Mouse (Mus musculus) erythroblast, embryonic 14.5 days (primary cell): ENCODE measurements around the gene Odf4. TPM values are rescaled to one million over a fixed set of nuclear protein-coding genes. Genes with fewer than 3 reads are reported as not detected.

Experiments used
- H3K27me3 ChIP-seq: 2 replicates; pipeline ENCODE4 v1.6.1; 2012; ENCODE audit warnings: inconsistent platforms; ENCODE audit not compliant: control insufficient read depth
- H3K36me3 ChIP-seq: 2 replicates; pipeline ENCODE4 v1.6.1; 2012; ENCODE audit warnings: mild to moderate bottlenecking, inconsistent platforms; ENCODE audit not compliant: control insufficient read depth
- H3K4me1 ChIP-seq: 2 replicates; pipeline ENCODE4 v1.6.1; 2012; ENCODE audit warnings: inconsistent platforms; ENCODE audit not compliant: control insufficient read depth
- H3K4me3 ChIP-seq: replicated peaks from 2 replicates; pipeline ENCODE3; 2012; ENCODE audit warnings: moderate library complexity, mild to moderate bottlenecking, inconsistent platforms
- H3K9me3 ChIP-seq: 2 replicates; pipeline ENCODE4 v1.6.1; 2012; ENCODE audit warnings: low read length, inconsistent platforms, mixed read lengths; ENCODE audit not compliant: control insufficient read depth
- GATA1 ChIP-seq: IDR thresholded peaks from 2 replicates; pipeline ENCODE4 v1.6.1; 2012; ENCODE audit warnings: low read length, inconsistent platforms, mixed read lengths
- TAL1 ChIP-seq: IDR thresholded peaks from 3 replicates; pipeline ENCODE4 v1.6.1; 2012; ENCODE audit warnings: low read length, inconsistent platforms, mixed read lengths
- polyA plus RNA-seq: library from polyadenylated mRNA; stranded (reverse); fragments of >175 nt; gene quantifications from 2 replicates; pipeline ENCODE4 v1.2.3, GENCODE M21; 2012

Gene Odf4
- polyA plus RNA-seq, 1 experiment = not detected

GRCm38 (mm10) chr11:68905665-68906460 is 21.0 kb downstream of the Odf4 start:
- Histone ChIP-seq H3K36me3 (peaks cover 52% of the 10 kb centered on the region), H3K4me1 (peaks cover 20% of the 10 kb centered on the region), H3K27me3 (no peaks in the 10 kb centered on the region; the same call in 1 of the 2 replicates), H3K4me3 (no peak overlapping the region), H3K9me3 (no peaks in the 10 kb centered on the region)
- TF ChIP-seq GATA1 = no peak
- TF ChIP-seq TAL1 = no peak

- H3K4me3 ChIP-seq = no peak overlapping the region
- no peaks in the 10 kb centered on the region for H3K9me3 ChIP-seq
- TF ChIP-seq TAL1 (no peak), GATA1 (no peak)
- H3K27me3 ChIP-seq = no peaks in the 10 kb centered on the region; the same call in none of the 2 replicates
- peaks cover 52% of the 10 kb centered on the region for H3K36me3 ChIP-seq
- H3K4me1 ChIP-seq = peaks cover 23% of the 10 kb centered on the region
These were observed 21.7 kb downstream of the Odf4 start for GRCm38 (mm10) chr11:68905138-68905531.

GRCm38 (mm10) chr11:68904375-68905137 is 22.3 kb downstream of the Odf4 start:
- Histone ChIP-seq H3K36me3 (peaks cover 52% of the 10 kb centered on the region), H3K4me3 (no peak overlapping the region), H3K27me3 (peaks cover 3% of the 10 kb centered on the region), H3K9me3 (no peaks in the 10 kb centered on the region), H3K4me1 (peaks cover 29% of the 10 kb centered on the region)
- no peak for TF ChIP-seq GATA1
- no peak for TF ChIP-seq TAL1

- Histone ChIP-seq H3K4me1 (peaks cover 36% of the 10 kb centered on the region), H3K4me3 (no peak overlapping the region), H3K9me3 (no peaks in the 10 kb centered on the region), H3K27me3 (peaks cover 3% of the 10 kb centered on the region), H3K36me3 (peaks cover 52% of the 10 kb centered on the region)
- TF ChIP-seq GATA1 = no peak
These were observed 23.1 kb downstream of the Odf4 start for GRCm38 (mm10) chr11:68903775-68904174.

- TF ChIP-seq GATA1 (no peak), TAL1 (no peak)
- Histone ChIP-seq H3K4me3 (peak overlapping the region; percentile 76), H3K9me3 (no peaks in the 10 kb centered on the region), H3K4me1 (peaks cover 45% of the 10 kb centered on the region), H3K36me3 (peaks cover 52% of the 10 kb centered on the region), H3K27me3 (peaks cover 3% of the 10 kb centered on the region)
These were observed 24.1 kb downstream of the Odf4 start for GRCm38 (mm10) chr11:68902823-68903222.

GRCm38 (mm10) chr11:68902367-68902766 is 24.5 kb downstream of the Odf4 start:
- H3K27me3 ChIP-seq = peaks cover 3% of the 10 kb centered on the region
- H3K4me3 ChIP-seq = peak overlapping the region; percentile 76
- H3K9me3 ChIP-seq = no peaks in the 10 kb centered on the region
- H3K4me1 ChIP-seq = peaks cover 46% of the 10 kb centered on the region
- H3K36me3 ChIP-seq = peaks cover 50% of the 10 kb centered on the region
- TF ChIP-seq TAL1 (no peak), GATA1 (no peak)

- H3K9me3 ChIP-seq = no peaks in the 10 kb centered on the region
- H3K4me1 ChIP-seq = peaks cover 47% of the 10 kb centered on the region
- H3K27me3 ChIP-seq = peaks cover 3% of the 10 kb centered on the region
- H3K4me3 ChIP-seq = peak overlapping the region; percentile 76
- TF ChIP-seq TAL1 (no peak), GATA1 (no peak)
- peaks cover 46% of the 10 kb centered on the region for H3K36me3 ChIP-seq
These were observed 24.9 kb downstream of the Odf4 start for GRCm38 (mm10) chr11:68902047-68902364.

GRCm38 (mm10) chr11:68901351-68902046 is 25.4 kb downstream of the Odf4 start, which contains the start of gene Rpl26:
Rpl26 (plus strand) TSS chr11:68901583.
- H3K27me3 ChIP-seq = peaks cover 3% of the 10 kb centered on the region
- peaks cover 41% of the 10 kb centered on the region for H3K36me3 ChIP-seq
- TF ChIP-seq GATA1 (no peak), TAL1 (no peak)
- peak within 1 kb of the TSS; percentile 76 for H3K4me3 ChIP-seq
- no peaks in the 10 kb centered on the region for H3K9me3 ChIP-seq
- peaks cover 51% of the 10 kb centered on the region for H3K4me1 ChIP-seq
